Mouse (Mus musculus) right cerebral cortex, postnatal 25 days (tissue): Measurements from ENCODE around the gene Ppp1r35.
"Not testable (repeated sequence)": the region's sequence is repeated elsewhere in the genome, so short reads cannot be mapped to it uniquely, and the experiment has no call there.

Experiments used
- DNase-seq: peaks from one replicate; pipeline ENCODE4 v3.0.0; 2022

Ppp1r35 gene

GRCm38 (mm10) chr5:137778635-137779034 is at the start of gene Ppp1r35:
Ppp1r35 (plus strand) TSS chr5:137778849.
- peak; percentile 97 for DNase-seq

GRCm38 (mm10) chr5:137733638-137734288 is 44.9 kb upstream of the Ppp1r35 start:
- peak; percentile 28 for DNase-seq

- DNase-seq, result peak; percentile 90
These were observed 44.2 kb upstream of the Ppp1r35 start for GRCm38 (mm10) chr5:137734289-137735061.

GRCm38 (mm10) chr5:137737400-137737940 is 41.2 kb upstream of the Ppp1r35 start:
- DNase-seq, result no peak

- DNase-seq, result no peak
These were observed 40.1 kb upstream of the Ppp1r35 start for GRCm38 (mm10) chr5:137738516-137738915.

GRCm38 (mm10) chr5:137739471-137739870 is 39.2 kb upstream of the Ppp1r35 start:
- no peak for DNase-seq

GRCm38 (mm10) chr5:137740506-137740905 is 38.1 kb upstream of the Ppp1r35 start:
- no peak for DNase-seq

GRCm38 (mm10) chr5:137741023-137741931 is 37.4 kb upstream of the Ppp1r35 start, which contains the start of gene Nyap1:
Nyap1 (minus strand) TSS chr5:137741607.
- DNase-seq, result peak; percentile 83

- DNase-seq, result no peak
These were observed 36.6 kb upstream of the Ppp1r35 start for GRCm38 (mm10) chr5:137742048-137742447.

- no peak for DNase-seq
These were observed 35.8 kb upstream of the Ppp1r35 start for GRCm38 (mm10) chr5:137742836-137743235.

GRCm38 (mm10) chr5:137744197-137744596 is 34.5 kb upstream of the Ppp1r35 start:
- no peak for DNase-seq

GRCm38 (mm10) chr5:137745214-137746171 is 33.2 kb upstream of the Ppp1r35 start, which contains the start of gene Tsc22d4:
Tsc22d4 (plus strand) TSS chr5:137745730.
- DNase-seq, result peak; percentile 87

GRCm38 (mm10) chr5:137746282-137746850 is 32.3 kb upstream of the Ppp1r35 start:
- no peak for DNase-seq

GRCm38 (mm10) chr5:137746851-137747325 is 31.8 kb upstream of the Ppp1r35 start:
- DNase-seq, result no peak

GRCm38 (mm10) chr5:137747326-137747961 is 31.2 kb upstream of the Ppp1r35 start:
- no peak for DNase-seq

GRCm38 (mm10) chr5:137748130-137748770 is 30.4 kb upstream of the Ppp1r35 start:
- DNase-seq, result no peak

- no peak for DNase-seq
These were observed 29.3 kb upstream of the Ppp1r35 start for GRCm38 (mm10) chr5:137749196-137749836.

- not testable (repeated sequence) for DNase-seq
These were observed 28.4 kb upstream of the Ppp1r35 start for GRCm38 (mm10) chr5:137750212-137750611.

GRCm38 (mm10) chr5:137751221-137751887 is 27.3 kb upstream of the Ppp1r35 start:
- DNase-seq, result no peak
